Mouse (Mus musculus) liver, adult 10 weeks (tissue): ENCODE data around the gene Mdm4. TPM values are rescaled to one million over a fixed set of nuclear protein-coding genes. Genes with fewer than 3 reads are reported as not detected.

Experiments used
- polyA plus RNA-seq: library from polyadenylated mRNA; stranded (reverse); fragments of 350-450 nt; fragmentation: Illumina TruSeq; extraction: RNeasy Lipid Tissue Mini Kit (QIAGEN cat#74804); gene quantifications from one replicate; pipeline ENCODE4 v1.2.3, GENCODE M21; 2014; ENCODE audit warnings: low read depth, low replicate concordance

Mdm4 gene
- 36.1 TPM for polyA plus RNA-seq

DNA sequence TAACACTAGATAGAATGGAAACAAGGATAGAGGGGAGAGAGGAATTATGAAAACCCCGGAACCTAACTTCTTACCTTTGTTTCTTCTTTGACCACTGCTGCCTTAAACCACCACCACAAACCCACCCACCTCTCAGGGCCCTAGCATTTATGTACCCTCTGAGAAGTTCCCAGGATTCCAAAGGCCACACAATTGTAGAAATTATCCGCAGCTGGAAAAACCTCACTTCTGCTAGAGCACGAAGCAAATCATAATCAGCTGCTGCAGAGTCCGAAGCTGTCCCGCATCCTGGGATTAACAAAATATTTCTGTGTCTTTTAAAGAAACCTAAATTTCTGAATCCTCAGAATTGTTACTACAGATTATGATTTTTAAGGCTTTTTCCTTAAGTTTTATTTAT, at the start of gene Mdm4:
Mdm4 (minus strand) TSS at position 101 of the 400 bp plus-strand sequence.

DNA sequence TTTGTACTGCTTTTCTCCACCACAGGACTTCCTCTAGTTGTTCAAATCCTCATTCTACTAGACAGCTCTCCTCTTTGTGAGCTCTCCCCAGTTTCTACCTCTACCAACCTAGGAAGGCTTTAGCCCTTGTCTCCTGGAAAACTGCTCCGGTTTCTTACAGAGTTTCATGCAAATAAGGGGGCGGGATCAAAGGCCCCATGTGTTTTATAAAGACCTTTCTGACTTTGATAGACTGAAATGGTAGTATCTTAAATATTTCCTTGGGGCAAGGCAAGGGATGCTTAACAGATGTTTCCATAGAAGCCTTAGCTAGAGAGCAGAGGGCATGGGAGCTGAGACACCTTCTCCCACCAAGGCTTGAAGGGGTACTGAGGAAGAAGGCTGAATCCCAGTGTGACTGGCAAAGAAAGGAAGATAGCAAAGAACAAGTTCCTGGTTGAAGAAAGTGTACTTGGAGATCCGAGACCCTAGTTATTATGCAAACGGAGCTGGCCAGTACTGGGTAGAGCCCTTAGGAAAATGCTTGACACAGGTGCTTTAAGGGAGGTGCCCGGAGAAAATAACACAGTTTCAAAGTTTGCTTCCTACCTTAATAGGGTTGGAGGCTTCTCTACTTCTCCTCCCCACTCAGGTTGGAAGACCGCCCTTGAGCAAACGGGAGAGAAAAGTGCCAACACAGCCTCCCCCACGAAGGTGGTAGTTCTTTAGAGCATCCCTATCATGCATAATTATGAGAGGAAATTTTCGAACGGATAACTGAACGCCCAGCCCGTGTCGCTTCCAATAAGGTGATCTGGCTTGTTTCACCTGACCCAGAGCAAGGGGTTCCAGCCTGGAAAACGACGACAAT, 14.9 kb upstream of the Mdm4 start, which contains the start of gene Pik3c2b:
Pik3c2b (plus strand) TSS at position 657 of the 850 bp plus-strand sequence.

Other genes with a start within 250 kb of the Mdm4 start
- gene Lrrn2, start 150.3 kb downstream of the Mdm4 start, polyA plus RNA-seq: not detected
- 1.9 TPM for gene Pik3c2b, start 15.1 kb upstream of the Mdm4 start, polyA plus RNA-seq
- gene Ppp1r15b, start 100.6 kb upstream of the Mdm4 start, polyA plus RNA-seq: 75.1 TPM
- gene Plekha6, start 133.6 kb upstream of the Mdm4 start, polyA plus RNA-seq: 9.7 TPM